Mouse (Mus musculus) megakaryocyte, adult 5-6 weeks (primary cell): ENCODE results near the gene Vmn1r221. TPM values are rescaled to one million over a fixed set of nuclear protein-coding genes. Genes with fewer than 3 reads are reported as not detected.
"Not testable (repeated sequence)": the region's sequence is repeated elsewhere in the genome, so short reads cannot be mapped to it uniquely, and the experiment has no call there.

Source experiments
- ATAC-seq: 2 replicates; pipeline ENCODE4 v1.8.0; 2016; ENCODE audit warnings: mild to moderate bottlenecking, inconsistent platforms; ENCODE audit not compliant: poor library complexity, severe bottlenecking
- total RNA-seq, 2 experiments: library from RNA; stranded (forward) in 1 of 2; stranded (reverse) in 1 of 2; fragments of 153-499, 151-499 nt in 1 of 2; fragments of 221-1000, 200-1000 nt in 1 of 2; gene quantifications; 2 replicates each; pipeline versions ENCODE4 v1.2.3 to v1.2.4; 2015 to 2017

Vmn1r221 gene
- total RNA-seq (2015) = not detected in 2 replicates
- not detected in 2 replicates for total RNA-seq (2017)

DNA sequence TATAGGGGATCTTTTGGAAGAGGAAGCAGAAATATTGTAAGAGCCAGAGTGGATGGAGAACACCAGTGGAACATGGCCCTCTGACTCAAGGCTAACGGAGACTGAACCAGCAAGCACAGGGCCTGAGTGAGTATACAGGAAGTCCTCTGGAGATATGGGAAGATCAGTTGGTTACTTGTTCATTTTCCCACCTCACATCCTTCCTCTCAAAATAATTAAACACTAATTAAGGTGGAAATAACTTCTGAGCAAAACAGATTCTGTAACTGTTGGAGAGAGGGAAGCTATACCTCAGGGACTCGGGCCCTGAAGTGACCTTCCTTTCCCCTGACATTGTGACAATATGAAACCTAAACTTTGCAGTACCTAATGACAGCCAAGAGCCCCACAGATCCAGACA, at the start of gene Vmn1r221:
Gene Vmn1r221 (plus strand): TSS at position 301 of the 400 bp plus-strand sequence.
- ATAC-seq = not testable (repeated sequence)

DNA sequence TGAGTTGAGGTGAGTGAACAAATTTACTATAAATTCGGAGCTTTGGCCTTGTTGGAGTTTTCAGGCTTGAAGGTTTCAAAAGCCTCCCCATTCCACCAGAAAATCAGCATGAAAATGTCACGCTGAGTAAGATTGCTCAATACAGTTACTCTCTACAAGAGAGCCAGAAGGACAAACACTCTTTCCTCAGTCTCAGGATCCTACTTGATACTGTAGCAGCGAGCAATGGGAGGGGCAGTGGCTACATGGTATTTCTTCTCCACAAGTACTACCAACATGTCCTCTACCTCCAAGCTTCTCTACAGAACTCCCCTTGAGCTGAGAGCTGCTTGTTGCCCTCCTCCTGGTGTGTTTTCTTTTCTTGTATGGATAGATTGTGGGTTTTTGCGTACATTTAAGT, 47.5 kb upstream of the Vmn1r221 start:
- not testable (repeated sequence) for ATAC-seq

DNA sequence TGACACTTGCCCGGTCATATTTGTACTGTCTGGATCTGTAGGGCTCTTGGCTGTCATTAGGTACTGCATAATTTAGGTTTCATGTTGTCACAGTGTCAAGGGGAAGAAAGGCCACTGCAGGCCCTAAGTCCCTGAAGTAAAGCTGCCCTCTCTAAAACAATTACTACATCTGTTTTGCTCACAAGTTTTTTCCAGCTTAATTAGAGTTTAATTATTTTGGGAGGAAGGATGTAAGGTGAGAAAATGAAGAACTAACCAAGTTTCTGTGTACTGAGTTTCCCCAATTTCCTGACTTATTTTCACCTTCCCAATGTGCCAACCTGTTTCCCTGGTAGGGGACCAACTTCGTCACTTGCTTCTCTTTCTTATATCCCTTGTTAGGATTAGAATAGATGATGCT, 26.1 kb upstream of the Vmn1r221 start, which contains the start of gene Vmn1r220:
Gene Vmn1r220 (minus strand): TSS at position 101 of the 400 bp plus-strand sequence.
- no peak for ATAC-seq

DNA sequence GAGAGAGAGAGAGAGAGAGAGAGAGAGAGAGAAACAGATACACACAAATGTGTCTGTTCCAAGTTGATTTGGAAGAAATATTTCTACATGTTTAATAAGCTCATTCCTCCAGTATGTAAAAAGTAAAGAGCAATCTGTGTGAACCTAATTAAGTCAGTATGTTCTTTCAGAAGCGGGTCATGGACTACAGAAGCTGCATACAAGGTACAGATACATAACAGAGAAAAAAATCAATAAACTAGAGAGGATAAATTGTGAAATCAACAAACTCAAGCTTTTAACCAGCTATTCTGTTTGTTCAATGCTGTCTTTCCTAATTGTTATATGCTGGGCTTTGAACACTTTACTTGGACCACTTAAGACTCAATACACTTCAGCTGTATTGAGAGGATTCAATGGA, 10.0 kb upstream of the Vmn1r221 start:
- ATAC-seq = not testable (repeated sequence)

DNA sequence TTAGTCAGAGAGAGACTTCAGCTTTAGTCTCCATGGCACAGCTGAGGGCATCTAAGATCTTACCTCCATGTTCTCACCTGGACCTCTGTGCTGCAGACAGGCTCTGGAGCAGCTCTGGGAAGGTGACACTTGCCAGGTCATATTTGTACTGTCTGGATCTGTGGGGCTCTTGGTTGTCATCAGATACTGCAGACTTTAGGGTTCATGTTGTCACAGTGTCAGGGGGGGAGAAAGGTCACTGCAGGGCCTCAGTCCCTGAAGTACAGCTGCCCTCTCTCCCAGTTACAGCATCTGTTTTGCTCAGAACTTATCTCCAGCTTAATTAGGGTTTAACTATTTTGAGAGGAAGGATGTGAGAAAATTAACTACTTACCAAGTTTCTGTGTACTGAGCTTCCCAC, 21.9 kb downstream of the Vmn1r221 start, which contains the start of gene Vmn1r222:
Gene Vmn1r222 (minus strand): TSS at position 101 of the 400 bp plus-strand sequence.
- ATAC-seq = not testable (repeated sequence)

DNA sequence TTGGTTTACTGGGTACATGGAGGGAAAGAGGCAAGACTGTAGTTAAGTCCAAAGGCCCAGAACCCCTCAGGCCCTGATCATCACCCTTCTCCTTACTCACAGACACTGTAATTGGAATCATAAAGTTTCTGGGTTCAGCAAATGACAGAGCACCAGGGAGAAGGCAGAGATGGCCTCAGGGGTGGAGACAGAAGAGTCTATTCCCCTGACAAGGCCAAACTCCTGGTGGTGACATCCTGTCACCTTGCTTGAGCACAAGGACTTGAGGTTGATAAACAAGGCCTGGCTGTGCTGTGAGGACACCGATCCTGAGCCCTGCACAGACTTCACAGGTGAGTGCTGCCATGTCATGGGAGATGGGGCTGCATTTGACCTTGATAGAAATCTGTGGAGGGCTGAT, 32.9 kb downstream of the Vmn1r221 start, which contains the start of gene Vmn1r223:
Gene Vmn1r223 (plus strand): TSS at position 301 of the 400 bp plus-strand sequence.
- ATAC-seq = not testable (repeated sequence)

DNA sequence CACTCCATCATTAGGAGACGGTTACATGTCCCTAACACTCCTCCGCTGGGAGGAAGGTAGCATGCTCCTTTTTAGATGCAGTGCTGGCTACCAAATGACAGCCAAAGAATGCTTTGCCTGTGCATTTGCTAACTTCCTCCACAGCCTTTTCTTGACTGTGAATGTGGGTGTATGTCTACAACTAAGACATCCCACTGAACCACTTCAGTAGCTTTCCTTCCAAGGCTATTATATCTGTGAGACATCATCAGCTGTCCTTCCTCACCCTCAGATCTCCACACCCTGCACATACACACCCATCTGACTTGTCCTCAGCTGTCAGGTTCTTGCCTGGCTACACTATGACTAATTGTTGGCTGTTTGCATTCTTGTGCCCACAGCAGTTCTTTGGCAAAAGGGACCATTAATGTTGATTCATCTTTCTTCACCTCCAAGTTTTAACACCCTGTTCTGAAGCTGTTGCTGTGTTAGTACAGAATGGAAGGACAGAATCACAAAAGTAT, 44.7 kb downstream of the Vmn1r221 start:
- no peak for ATAC-seq

DNA sequence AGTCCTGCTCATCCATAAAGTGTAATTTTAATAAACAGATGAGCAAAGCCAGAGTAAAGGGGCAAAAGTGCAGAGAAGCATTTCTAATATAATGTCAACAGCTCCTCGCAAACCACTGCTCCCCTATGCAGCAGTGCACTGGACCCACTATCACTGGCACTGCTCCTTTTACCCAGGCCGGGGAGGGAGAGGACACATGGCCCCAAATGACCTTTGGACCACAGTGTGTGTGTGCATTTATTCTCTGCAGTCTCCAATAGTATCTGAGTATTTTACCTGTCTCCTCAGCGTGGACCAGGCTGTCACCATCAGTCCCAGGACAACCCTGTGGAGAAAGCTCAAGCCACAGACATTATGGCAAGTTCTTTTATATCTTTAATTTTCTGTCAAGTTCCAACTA, 54.7 kb downstream of the Vmn1r221 start:
- not testable (repeated sequence) for ATAC-seq

DNA sequence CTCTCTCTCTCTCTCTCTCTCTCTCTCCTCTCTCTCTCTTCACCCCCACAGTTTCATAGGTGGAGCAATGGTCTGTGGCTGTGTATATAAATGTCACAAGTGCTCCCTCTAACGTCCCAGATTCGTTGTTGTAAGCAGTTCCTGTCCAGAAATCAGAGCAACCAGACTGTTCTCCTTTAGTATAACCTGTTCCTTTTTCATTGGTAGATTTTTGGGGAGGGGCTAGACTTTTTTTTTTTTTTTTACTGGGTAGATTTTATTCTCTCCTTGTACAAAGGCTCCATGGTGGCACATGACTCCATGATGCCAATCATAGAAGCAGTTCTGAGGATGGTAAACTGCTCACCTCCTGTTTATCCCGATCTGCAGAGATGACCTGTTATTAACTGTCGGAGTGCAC, 55.2 kb downstream of the Vmn1r221 start:
- not testable (repeated sequence) for ATAC-seq

DNA sequence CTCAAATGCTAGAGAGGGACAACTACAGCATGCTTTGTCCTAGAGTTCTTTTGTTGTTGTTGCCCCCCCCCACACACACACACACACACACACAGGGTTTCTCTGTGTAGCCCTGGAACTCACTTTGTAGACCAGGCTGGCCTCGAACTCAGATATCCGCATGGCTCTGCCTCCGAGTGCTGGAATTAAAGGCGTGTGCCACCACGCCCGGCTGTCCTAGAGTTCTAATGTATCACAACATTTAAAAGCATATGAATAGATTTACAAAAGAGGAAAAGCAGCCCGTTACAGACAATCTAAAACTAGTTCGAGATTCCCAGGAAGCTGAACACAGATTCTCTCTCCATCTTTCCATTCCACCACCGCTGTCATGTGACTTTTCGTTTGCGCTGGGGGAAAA, 55.8 kb downstream of the Vmn1r221 start:
- ATAC-seq = no peak

DNA sequence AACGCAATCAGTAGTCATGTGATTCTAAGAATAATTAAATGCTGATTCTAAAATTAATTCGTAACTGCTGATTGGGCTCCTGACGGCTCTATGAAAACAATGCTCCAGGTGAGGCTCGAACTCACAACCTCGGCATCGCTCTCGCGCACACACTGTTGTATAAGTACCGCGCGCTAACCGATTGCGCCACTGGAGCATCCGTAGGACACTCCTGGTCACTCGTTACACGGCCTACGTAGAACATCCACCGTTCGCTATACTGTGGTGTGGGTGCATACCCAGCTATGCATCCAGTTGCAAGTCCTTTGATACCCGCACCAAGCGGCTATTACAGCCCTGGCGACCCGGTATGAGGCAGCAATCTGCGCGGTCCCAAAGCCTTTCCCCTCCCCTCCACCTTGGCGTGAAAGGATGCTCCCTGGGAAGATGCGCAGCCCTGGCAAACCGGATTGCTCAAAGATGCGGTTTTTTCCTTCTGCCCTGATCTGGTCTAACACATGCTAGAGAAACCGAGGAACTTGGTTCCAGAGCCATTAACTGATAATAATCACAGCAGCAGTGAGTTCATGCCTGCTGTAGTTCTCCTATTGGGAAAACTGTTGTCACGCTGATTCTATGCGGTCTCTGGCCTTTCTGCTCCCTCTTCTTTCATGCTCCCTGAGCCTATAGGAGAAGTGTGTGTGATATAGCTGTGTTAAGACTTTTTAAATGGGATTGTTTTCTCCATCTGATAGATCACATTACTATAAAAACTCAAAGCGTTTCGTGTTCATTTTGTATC, 56.6 kb downstream of the Vmn1r221 start:
- ATAC-seq = no peak

Other genes with a start within 250 kb of the Vmn1r221 start
- not detected in 2 replicates for gene Vmn1r213, start 206.5 kb upstream of the Vmn1r221 start, total RNA-seq (2015)
- not detected in 2 replicates for gene Vmn1r213, start 206.5 kb upstream of the Vmn1r221 start, total RNA-seq (2017)
- not detected in 2 replicates for gene Vmn1r214, start 183.7 kb upstream of the Vmn1r221 start, total RNA-seq (2015)
- not detected in 2 replicates for gene Vmn1r214, start 183.7 kb upstream of the Vmn1r221 start, total RNA-seq (2017)
- not detected in 2 replicates for gene Vmn1r215, start 146.1 kb upstream of the Vmn1r221 start, total RNA-seq (2015)
- not detected in 2 replicates for gene Vmn1r215, start 146.1 kb upstream of the Vmn1r221 start, total RNA-seq (2017)
- gene Vmn1r217, start 95.9 kb upstream of the Vmn1r221 start, total RNA-seq (2015) = not detected in 2 replicates
- gene Vmn1r217, start 95.9 kb upstream of the Vmn1r221 start, total RNA-seq (2017) = not detected in 2 replicates
- not detected in 2 replicates for gene Vmn1r218, start 81.0 kb upstream of the Vmn1r221 start, total RNA-seq (2015)
- gene Vmn1r218, start 81.0 kb upstream of the Vmn1r221 start, total RNA-seq (2017) = not detected in 2 replicates
- gene Vmn1r219, start 54.8 kb upstream of the Vmn1r221 start, total RNA-seq (2015) = not detected in 2 replicates
- gene Vmn1r219, start 54.8 kb upstream of the Vmn1r221 start, total RNA-seq (2017) = not detected in 2 replicates
- not detected in 2 replicates for gene Vmn1r220, start 26.2 kb upstream of the Vmn1r221 start, total RNA-seq (2015)
- gene Vmn1r220, start 26.2 kb upstream of the Vmn1r221 start, total RNA-seq (2017) = not detected in 2 replicates
- not detected in 2 replicates for gene Vmn1r222, start 21.8 kb downstream of the Vmn1r221 start, total RNA-seq (2015)
- gene Vmn1r222, start 21.8 kb downstream of the Vmn1r221 start, total RNA-seq (2017) = not detected in 2 replicates
- not detected in 2 replicates for gene Vmn1r223, start 33.0 kb downstream of the Vmn1r221 start, total RNA-seq (2015)
- not detected in 2 replicates for gene Vmn1r223, start 33.0 kb downstream of the Vmn1r221 start, total RNA-seq (2017)
- 18.8 and 20.3 TPM in 2 replicates for gene Zfp322a, start 155.1 kb downstream of the Vmn1r221 start, total RNA-seq (2015)
- 39.8 and 46.7 TPM in 2 replicates for gene Zfp322a, start 155.1 kb downstream of the Vmn1r221 start, total RNA-seq (2017)
- 5.1 and 5.2 TPM in 2 replicates for gene Abt1, start 209.7 kb downstream of the Vmn1r221 start, total RNA-seq (2015)
- 6.8 and 11.2 TPM in 2 replicates for gene Abt1, start 209.7 kb downstream of the Vmn1r221 start, total RNA-seq (2017)